Mouse (Mus musculus) mesoderm, embryonic 11.5 days (tissue): ENCODE data around the gene Acp5.

Experiments used
- DNase-seq: peaks from one replicate; pipeline ENCODE4 v3.0.0-alpha.2; 2012; ENCODE audit warnings: low read depth, low spot score

Gene Acp5

DNA sequence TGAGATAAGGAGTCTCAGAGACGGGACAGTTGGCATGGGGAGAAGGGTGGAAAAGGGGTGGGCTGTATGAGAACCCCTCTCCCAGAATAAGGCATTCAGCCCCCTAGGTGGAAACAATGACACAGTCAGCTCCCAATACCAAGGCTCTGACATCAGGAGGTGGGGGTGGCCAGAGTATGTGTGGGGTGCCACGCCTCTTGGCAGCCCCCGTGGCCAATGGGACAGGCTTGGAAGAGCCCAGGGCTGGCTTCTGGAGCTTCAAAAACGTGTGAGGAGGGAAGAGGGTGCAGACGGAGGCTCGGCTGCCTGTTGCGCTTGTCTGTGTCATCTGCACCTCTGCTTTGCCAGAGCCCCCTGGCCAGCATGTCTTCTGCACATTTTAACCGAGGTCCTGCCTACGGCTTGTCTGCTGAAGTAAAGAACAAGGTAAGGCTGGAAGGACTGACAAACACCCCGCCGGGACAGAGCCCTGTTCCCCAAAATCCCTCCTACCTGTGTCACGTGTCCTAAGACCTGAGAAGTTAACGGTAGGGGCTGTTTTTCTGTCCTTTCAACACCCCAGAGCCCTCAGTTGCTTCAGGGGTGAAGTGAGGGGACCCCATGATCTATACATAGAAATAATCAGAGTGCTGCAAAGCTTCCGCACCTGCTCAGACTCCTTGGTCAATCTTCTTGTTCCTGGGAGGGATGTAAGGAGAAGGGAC is 36.4 kb downstream of the Acp5 start, which contains the start of gene Cnn1:
TSS of gene Cnn1 (plus strand) at position 224 of the 704 bp plus-strand sequence.
- DNase-seq = no peak

DNA sequence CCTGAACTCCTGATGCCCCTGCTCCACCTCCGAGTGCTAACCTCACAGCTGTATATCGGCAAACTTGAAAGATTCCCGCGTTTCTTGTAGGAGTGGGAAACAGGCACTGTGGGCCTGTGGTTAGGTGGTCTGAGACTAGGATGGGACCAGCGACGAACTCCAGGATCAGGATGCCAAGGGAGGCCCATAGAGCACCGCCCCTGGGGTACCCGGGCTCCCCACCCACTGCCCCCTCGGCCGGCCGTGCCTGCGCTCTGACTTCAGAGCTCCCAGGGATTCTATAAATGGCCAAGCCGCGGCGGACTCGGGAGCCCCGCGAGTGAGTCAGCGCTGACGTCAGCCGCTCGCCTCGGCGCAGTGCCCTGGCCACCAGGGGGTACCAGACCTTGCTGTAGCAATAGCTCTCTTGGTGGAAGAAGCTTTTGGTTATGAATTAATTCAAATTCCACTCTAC is 39.6 kb downstream of the Acp5 start:
- peak; percentile 74 for DNase-seq

DNA sequence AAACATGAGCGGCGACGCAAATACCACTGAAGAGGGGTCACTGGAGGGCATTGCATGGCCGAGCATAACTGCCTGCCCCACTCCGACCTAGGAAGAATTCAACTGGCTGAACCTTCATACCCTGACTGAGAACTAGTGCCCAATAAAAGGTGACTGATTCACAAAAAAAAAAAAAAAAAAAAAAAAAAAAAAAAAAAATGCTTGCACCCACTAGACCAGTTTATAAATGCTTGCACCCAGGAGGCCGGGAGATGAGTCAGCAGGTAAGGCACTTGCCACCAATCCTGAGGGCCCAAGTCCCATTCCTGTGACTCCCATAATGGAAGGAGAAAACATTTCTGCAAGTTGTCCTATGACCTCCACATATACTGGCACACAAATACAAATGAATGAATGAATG is 42.8 kb downstream of the Acp5 start:
- no peak for DNase-seq

DNA sequence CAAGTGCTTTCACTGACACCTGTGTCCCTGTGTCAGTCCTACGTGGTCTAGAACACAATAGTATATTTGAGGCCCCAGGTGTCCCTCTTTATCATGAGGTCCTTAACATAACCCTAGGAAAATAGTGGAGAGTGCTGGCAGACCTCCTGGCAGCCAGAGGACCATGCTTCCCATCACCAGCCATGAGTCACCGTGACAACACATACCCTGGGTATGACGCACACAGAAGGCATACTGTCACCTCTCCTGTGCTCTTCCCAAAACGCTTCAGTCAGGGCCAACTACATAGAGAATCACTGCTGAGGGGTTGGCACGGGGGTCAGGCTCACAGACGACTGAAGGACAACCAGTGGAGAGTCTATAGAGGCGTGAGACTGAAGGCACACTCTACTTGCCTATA is 45.5 kb downstream of the Acp5 start:
- DNase-seq = no peak

DNA sequence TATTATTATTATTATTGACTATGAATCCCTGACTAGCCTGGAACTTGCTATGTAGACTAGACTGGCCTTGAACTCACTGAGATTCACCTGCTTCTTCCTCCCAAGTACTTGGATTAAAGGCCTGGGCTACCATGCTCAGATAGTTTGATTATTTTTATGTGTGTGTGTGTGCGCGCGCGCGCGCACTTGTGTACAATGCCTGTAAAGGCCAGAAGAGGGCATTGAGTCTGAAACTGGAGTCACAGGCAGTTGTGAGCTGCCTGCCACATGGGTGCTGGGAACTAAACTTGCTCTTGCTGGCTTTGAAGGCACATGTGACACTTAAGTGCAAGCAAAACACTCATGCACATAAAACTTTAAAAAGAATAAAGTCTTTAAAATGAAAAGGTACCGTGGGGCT is 46.2 kb downstream of the Acp5 start:
- no peak for DNase-seq

DNA sequence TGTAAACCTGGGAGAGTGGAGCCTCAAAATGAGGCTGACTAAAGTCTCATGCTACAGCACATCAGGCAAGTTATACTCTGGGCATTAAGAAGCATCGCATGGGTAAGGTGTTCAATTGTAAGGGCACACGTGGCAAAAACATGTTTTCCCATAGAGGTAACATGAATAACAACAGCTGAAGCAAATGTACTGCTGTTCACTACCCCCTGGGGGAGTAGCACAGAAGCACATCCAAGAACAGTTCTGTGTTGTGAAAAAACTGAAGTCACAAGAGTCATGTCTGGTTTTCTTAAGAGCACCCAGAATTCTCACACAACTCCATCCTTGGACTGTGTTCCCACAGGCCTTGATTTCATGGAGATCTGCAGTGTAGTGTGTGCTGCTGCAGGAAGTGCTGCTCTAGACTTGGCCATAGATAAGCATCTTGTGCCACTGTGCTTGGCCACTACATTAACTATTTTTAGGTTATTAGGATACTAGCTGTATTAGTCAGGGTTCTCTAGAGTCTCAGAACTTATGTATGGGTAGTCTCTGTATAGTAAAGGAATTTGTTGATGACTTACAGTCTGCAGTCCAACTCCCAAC is 48.4 kb downstream of the Acp5 start:
- DNase-seq = no peak

DNA sequence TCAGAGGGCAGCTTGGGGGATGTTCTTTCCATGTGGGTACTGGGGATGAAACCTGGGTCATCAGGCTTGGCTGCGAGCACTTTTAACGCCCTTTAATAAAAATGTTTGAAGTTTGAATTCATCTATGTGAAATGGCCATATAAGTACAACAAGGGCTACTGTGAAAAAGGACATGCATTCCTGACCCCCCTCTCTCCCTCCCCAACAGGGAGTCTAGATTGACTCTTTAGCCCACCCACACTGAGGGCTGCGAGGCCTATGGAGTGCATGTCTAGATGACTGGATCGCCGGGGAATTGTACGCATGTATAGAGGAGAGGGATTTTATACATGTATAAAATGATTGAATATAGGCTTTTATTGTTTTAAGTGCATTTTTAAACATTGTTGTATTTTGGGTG is 49.5 kb downstream of the Acp5 start:
- DNase-seq = no peak

DNA sequence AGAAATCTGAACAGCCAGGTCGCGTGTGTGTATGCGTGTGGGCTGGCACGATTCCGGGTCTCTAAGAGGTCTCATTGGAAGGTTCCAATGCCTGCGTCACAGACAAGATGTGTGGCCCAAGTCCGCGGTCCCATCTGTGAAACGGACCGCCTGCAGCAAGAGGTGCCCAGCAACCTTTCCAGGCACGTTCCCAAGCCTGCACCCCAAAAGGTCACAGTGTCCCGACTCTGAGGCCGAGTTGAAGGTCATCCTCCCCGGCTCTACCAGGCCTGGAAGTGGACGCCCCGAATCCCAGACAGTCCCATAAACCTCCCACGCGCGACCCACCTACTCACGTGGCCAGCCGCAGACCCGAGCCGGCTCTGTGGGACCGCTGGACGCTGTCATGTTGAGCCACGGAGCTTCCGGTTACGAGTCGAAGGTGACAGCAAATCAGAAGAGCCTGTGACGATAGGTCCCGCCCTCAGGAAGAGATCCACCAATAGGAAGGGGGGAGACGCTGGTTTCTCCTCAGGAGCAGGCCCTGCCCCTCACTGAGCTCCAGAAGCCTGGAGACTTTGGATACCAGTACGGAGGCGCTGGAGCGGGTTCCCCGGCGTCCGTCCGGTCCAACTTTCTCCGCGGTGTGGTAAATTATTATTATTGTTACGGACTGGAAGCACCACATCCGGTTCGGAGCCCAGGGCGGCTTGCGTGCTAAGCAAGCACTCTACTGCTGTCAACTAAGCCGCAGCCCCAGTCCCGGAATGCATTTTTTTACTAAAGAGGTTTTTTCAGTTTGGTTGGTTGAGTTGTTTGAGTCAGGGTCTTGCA is 50.3 kb downstream of the Acp5 start, which contains the start of gene Ecsit:
TSS of gene Ecsit (minus strand) at position 417 of the 813 bp plus-strand sequence.
- DNase-seq = peak; percentile 97

DNA sequence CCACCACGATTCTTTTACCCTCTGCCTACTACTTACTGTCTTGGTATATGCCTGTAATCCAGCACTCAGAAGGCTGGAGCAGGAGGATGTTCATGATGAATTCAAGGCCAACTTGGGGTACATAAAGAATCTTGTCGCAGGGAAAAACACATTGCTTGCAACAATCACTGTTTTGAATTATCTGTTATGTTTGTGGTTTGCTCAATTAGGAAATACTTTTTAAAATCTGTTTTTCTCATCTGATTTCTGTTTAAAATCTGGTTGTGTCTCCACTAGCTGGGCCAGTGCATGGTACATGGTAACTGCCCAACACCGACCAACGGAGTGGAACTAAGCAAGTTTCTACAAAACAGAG is 50.9 kb downstream of the Acp5 start:
- no peak for DNase-seq
